Mouse (Mus musculus): Measurements from ENCODE around the gene Etfrf1. TPM values are rescaled to one million over a fixed set of nuclear protein-coding genes. Genes with fewer than 3 reads are reported as not detected.

Etfrf1 gene
- polyA plus RNA-seq, 1 experiment from 2014 or later = 33.4 TPM

DNA sequence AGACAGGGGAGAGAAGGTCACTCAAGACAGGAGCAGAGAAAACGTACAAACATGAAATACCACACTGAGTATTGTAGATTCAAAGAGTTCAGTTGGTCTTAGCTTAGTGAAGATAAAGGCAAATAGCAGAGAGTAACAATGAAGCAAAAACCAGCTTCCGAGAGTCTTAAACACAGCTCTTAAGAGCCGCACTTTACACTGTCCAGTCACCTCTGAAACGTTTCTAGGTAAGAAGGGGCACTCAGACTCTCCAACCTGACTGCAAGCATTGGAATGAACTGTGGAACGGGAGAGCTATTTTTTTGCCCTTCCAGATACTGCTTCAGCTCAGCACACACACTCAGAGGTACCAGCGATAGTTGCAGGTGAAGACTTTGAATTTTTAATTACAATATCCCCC lies 29.4 kb downstream of the Etfrf1 start:
- no peak overlapping the region for H3K4me3 ChIP-seq
- H3K27ac ChIP-seq = no peak overlapping the region
- no peak for DNase-seq (ENCODE audit: low spot score)
- peaks cover 52% of the 10 kb centered on the region for H3K36me3 ChIP-seq
- no peaks in the 10 kb centered on the region for H3K4me1 ChIP-seq (replicated peaks)
- H3K27me3 ChIP-seq (ENCODE audit: insufficient read depth, poor library complexity, severe bottlenecking) = no peaks in the 10 kb centered on the region
- no peaks in the 10 kb centered on the region for H3K9me3 ChIP-seq
- 91% methylated on average over 6 of the region's 6 CpGs for WGBS

DNA sequence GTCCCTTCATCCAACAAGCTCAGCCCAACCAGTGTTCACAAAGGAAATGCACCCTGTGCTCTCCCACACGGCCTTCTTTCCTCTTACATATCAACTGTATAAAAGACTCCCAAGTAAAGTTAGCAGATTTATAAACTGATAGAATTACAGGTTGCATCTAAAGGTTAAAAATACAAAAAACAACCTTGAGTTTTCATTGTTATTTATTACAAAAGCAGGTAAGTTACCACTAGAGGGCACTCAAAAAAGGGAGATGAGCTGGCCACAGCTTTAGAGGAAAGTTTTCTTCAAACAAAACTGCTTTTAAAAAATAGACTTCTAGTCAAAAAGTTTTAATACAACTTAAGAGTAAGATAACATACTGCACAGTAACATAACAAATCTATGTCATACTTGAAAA lies 31.6 kb downstream of the Etfrf1 start:
- Histone ChIP-seq H3K9me3 (no peaks in the 10 kb centered on the region), H3K4me1 (replicated peaks) (peaks cover 1% of the 10 kb centered on the region; the same call in 1 of the 2 replicates), H3K36me3 (peaks cover 66% of the 10 kb centered on the region), H3K4me3 (no peak overlapping the region), H3K27ac (no peak overlapping the region), H3K27me3 (ENCODE audit: insufficient read depth, poor library complexity, severe bottlenecking) (no peaks in the 10 kb centered on the region)
- 61% methylated on average over 1 of the region's 1 CpGs for WGBS
- no peak for DNase-seq (ENCODE audit: low spot score)

DNA sequence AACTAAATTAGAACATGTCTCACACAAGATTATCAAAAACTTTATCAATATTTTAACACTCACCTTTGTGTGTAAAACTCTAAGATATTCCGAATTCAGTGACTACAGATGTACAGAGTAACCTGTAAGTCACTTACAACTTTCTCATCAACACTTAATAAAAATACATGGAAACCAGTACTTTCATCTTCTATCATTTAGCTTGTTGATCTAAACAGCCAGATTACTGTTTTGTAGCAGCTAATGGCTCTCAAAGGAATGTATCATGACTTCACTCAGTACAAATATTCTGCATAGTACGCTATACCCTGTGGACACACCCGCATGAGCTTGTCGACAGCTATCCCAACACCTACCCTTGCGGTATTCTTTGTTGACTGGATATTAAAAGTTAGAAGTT lies 35.9 kb downstream of the Etfrf1 start:
- H3K27ac ChIP-seq = no peak overlapping the region
- H3K4me1 ChIP-seq (replicated peaks) = peaks cover 25% of the 10 kb centered on the region
- H3K27me3 ChIP-seq (ENCODE audit: insufficient read depth, poor library complexity, severe bottlenecking) = peaks cover 7% of the 10 kb centered on the region
- no peak overlapping the region for H3K4me3 ChIP-seq
- H3K9me3 ChIP-seq = no peaks in the 10 kb centered on the region
- 95% methylated on average over 5 of the region's 5 CpGs for WGBS
- peaks cover 32% of the 10 kb centered on the region for H3K36me3 ChIP-seq
- no peak for DNase-seq (ENCODE audit: low spot score)

DNA sequence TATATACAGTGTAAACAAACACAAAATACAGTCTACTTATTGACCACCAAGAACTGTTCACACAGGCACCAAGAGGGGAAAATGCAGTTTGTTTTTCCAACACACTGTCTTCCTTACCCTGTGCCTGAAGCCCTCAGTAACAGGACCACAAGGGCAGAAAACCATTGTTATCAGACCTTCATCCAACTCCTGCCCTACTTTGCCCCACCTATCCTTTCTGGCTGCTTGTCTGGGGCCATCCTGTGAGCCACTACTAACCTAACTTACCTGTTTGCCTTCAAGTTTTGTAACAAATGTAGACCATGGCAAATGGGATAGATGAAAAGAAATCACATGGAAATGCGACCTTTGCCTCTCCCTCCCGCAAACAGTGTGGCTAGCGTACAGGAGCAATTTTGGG lies 37.0 kb downstream of the Etfrf1 start:
- Histone ChIP-seq H3K9me3 (no peaks in the 10 kb centered on the region), H3K36me3 (peaks cover 31% of the 10 kb centered on the region), H3K27me3 (ENCODE audit: insufficient read depth, poor library complexity, severe bottlenecking) (peaks cover 14% of the 10 kb centered on the region), H3K4me1 (replicated peaks) (peaks cover 25% of the 10 kb centered on the region), H3K27ac (no peak overlapping the region), H3K4me3 (peak overlapping the region; percentile 91)
- WGBS = 72% methylated on average over 3 of the region's 3 CpGs
- no peak for DNase-seq (ENCODE audit: low spot score)

DNA sequence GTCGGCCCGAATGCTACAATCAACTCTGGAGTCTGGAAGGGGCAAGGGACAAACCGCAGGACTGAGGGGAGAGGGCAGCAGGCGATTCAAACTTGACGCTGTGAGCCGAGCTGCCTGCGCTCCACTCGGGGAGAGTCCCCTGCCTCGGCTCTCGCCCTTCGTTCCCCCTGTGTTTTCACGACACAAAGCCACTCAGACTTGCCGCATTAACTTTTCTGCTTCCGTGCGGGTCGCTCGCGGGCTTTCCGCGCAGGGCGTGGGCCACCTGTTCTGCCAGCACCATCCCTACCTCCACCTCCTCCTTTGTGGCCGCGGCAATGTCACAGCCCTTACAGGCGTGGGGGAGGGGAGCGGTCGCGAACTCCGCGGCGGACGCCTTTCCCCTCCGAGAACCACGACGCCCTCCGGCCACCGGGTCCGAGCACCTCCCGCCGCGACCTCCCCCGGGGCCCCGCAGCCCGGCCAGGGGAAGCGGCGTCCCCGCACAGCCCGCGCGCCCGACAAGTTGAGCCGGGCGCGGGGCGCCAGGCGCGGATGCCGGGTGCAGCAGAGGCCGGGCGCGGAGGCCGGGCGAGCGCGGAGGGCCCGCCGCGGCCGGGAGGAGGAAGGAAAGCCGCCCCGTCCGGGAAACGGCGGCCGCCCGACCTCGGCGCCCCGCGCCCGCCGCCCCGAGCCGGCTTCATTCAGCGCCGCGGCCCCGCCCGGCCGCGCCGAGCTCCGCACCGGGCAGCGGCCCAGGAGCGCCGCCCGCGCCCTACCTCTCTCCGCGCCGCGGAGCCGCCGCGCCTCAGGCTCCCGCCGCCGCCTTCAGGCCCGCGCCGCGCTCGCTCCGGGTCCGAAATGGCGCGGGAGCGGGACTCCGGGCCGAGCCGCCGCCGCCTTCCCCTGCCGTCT lies 38.6 kb downstream of the Etfrf1 start:
- Histone ChIP-seq H3K27me3 (ENCODE audit: insufficient read depth, poor library complexity, severe bottlenecking) (peaks cover 14% of the 10 kb centered on the region), H3K27ac (peak overlapping the region; percentile 98), H3K36me3 (peaks cover 19% of the 10 kb centered on the region), H3K9me3 (no peaks in the 10 kb centered on the region), H3K4me1 (replicated peaks) (peaks cover 25% of the 10 kb centered on the region), H3K4me3 (peak overlapping the region; percentile 91)
- DNase-seq (ENCODE audit: low spot score) = peak; percentile 63
- WGBS = 1% methylated on average over 113 of the region's 124 CpGs

DNA sequence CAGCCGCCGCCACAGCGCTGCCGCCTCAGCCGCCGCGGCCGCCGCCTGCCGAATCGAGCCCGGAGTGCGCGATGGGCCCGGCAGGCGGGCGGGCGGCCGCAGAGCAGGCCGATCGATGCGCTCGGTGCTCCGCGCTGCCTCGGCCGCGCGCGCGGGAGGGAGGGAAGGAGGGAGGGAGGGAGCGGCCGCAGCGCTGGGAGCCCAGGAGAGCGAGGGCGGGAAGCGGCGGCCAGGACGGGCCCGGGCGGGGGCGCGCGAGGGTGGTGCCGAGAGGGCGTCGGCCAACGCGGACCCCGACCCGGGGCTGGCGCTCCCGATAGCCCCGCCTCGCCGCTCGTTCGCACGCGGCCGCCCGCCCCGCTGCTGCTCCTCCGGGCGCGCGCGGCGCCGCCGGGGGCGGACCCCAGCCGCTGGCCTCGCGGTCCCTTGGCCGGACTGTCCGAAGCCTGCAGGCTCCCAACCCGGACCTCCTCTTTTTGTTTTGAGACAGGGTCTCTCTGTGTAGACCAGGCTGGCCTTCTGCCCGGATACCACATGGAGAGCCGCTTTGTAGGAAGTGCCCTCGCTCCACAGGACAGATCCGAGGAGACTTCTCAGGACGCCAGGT lies 39.4 kb downstream of the Etfrf1 start, which contains the start of gene Kras:
Gene Kras (minus strand): TSS at position 55 of the 607 bp plus-strand sequence.
- Histone ChIP-seq H3K4me3 (peak within 1 kb of the TSS; percentile 91), H3K27me3 (ENCODE audit: insufficient read depth, poor library complexity, severe bottlenecking) (peaks cover 14% of the 10 kb centered on the region), H3K9me3 (no peaks in the 10 kb centered on the region), H3K4me1 (replicated peaks) (peaks cover 25% of the 10 kb centered on the region), H3K36me3 (peaks cover 14% of the 10 kb centered on the region), H3K27ac (peak within 1 kb of the TSS; percentile 98)
- peak; percentile 92 for DNase-seq (ENCODE audit: low spot score)
- WGBS = 1% methylated on average over 82 of the region's 83 CpGs

DNA sequence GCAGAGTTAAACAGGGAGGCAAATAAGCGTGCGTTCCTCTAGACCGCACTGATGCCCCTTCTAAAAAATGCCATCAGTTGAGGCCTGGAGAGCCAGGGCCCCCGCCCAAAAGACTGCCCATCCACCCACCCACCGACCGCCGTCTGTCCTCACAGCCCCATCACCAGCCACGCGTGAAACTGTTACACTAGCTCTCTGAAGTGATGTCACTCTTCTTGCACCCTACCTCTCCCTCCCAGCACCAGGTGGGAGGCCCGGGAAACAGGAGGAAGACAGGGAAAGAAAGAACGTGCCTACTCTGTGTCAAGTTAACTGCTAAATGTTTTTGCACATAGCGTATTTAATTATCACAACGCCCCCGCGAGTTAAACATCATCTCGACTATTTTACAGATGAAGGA lies 39.9 kb downstream of the Etfrf1 start:
- Histone ChIP-seq H3K9me3 (no peaks in the 10 kb centered on the region), H3K4me1 (replicated peaks) (peaks cover 25% of the 10 kb centered on the region), H3K27ac (peak overlapping the region; percentile 98), H3K4me3 (peak overlapping the region; percentile 91), H3K36me3 (peaks cover 8% of the 10 kb centered on the region), H3K27me3 (ENCODE audit: insufficient read depth, poor library complexity, severe bottlenecking) (peaks cover 14% of the 10 kb centered on the region)
- 11% methylated on average over 16 of the region's 16 CpGs for WGBS
- no peak for DNase-seq (ENCODE audit: low spot score)

DNA sequence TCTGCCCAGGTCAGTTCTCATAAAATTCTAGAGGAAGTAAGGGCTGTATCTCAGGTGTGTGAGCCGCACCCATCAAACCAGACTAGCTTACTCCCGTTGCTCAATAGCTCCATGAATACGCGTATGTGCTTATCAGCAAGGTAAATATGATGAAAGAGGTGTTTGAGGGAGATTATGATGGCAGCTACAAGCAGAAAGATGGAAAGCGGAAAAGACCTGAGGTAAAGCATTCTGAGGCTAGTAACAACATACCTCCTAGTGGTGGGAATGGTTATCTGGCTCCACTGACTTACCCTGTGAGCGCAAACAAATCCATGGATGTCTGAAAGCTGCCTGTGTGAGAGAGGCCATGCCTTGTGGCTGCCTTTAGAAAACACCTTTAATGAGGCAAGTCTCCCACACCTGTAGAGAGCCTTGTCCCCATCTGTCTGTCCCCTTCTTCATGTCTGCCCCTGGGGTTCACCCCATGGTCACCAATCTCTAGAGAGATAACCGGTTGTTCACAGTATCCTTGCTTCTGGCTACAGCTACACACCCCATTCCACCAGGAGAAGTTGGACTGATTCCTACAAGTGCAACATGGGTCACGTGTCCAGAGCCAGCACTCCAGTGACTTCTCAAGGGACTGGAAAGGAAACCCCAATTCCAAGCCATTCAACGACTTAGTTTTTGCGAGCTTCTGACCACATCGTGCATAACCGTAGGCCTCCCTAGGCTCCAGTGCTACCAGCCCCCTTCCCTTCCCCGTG lies 45.2 kb downstream of the Etfrf1 start:
- H3K27me3 ChIP-seq (ENCODE audit: insufficient read depth, poor library complexity, severe bottlenecking) = peaks cover 14% of the 10 kb centered on the region
- WGBS = 82% methylated on average over 13 of the region's 13 CpGs
- no peaks in the 10 kb centered on the region for H3K4me1 ChIP-seq (replicated peaks)
- H3K36me3 ChIP-seq = no peaks in the 10 kb centered on the region
- DNase-seq (ENCODE audit: low spot score) = no peak
- no peaks in the 10 kb centered on the region for H3K9me3 ChIP-seq
- H3K4me3 ChIP-seq = no peak overlapping the region
- H3K27ac ChIP-seq = no peak overlapping the region

DNA sequence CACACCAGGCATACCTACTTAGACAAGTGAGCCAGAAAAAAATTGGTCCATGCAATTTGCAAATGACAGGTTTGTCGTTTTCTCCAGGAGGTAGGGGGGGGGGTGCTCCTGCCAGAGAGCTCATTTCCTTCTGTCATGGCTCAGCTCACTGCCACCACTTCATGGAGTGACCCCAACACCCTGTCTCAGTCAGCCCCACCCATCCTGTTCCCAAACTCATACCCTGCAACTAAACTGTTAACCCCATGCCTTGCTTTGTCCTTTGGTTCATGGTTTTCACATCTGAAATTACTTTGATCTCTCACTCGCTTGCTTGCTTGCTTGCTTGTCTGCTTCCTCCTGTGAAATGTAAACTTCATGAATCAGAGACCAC lies 45.8 kb downstream of the Etfrf1 start:
- H3K9me3 ChIP-seq = no peaks in the 10 kb centered on the region
- peaks cover 8% of the 10 kb centered on the region for H3K27me3 ChIP-seq (ENCODE audit: insufficient read depth, poor library complexity, severe bottlenecking)
- no peak overlapping the region for H3K4me3 ChIP-seq
- no peaks in the 10 kb centered on the region for H3K36me3 ChIP-seq
- H3K4me1 ChIP-seq (replicated peaks) = peaks cover 5% of the 10 kb centered on the region
- DNase-seq (ENCODE audit: low spot score) = no peak
- H3K27ac ChIP-seq = no peak overlapping the region
- 50% methylated on average over 2 of the region's 2 CpGs for WGBS

DNA sequence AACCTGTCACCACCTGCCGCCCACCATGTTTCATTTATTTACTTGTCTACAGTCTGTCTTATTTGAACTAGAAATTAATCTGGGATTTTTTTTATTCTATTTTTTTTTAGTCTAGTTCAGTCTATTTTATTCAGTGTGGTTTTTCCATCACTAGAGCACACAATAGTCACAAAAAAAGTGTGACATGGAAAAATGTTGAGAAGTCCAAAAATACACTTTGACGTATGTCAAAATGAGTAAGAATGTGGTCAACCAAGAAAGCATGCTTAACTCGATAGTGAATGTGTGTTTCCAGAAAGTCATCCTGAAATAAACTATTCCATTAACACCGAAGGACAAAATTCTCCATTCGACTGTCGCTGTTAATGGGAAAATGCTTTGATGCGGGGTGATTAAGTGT lies 51.4 kb downstream of the Etfrf1 start:
- no peak overlapping the region for H3K4me3 ChIP-seq
- no peaks in the 10 kb centered on the region for H3K9me3 ChIP-seq
- no peaks in the 10 kb centered on the region for H3K27me3 ChIP-seq (ENCODE audit: insufficient read depth, poor library complexity, severe bottlenecking)
- DNase-seq (ENCODE audit: low spot score) = no peak
- H3K27ac ChIP-seq = no peak overlapping the region
- no peaks in the 10 kb centered on the region for H3K36me3 ChIP-seq
- H3K4me1 ChIP-seq (replicated peaks) = peaks cover 10% of the 10 kb centered on the region
- 85% methylated on average over 7 of the region's 7 CpGs for WGBS

Measured in hindbrain, embryonic 10.5 days (tissue).